Mouse (Mus musculus): ENCODE measurements around the gene Cep97. TPM values are rescaled to one million over a fixed set of nuclear protein-coding genes. Genes with fewer than 3 reads are reported as not detected.

Cep97 gene
- polyA plus RNA-seq, 1 experiment from 2014 or later: 19.3 TPM

- Histone ChIP-seq H3K9ac (peak within 1 kb of the TSS; percentile 79), H3K4me3 (peak within 1 kb of the TSS; percentile 74), H3K36me3 (ENCODE audit: poor library complexity, severe bottlenecking) (0 out of 2 replicates have a peak, but pooled peaks cover 4% of the 10 kb centered on the region), H3K9me3 (replicated peaks) (no peaks in the 10 kb centered on the region), H3K27me3 (no peaks in the 10 kb centered on the region), H3K27ac (peak within 1 kb of the TSS; percentile 82), H3K4me1 (peaks cover 18% of the 10 kb centered on the region), H3K4me2 (peak within 1 kb of the TSS; percentile 79)
- ATAC-seq: peak; percentile 97
- WGBS: 0% methylated on average over 61 of the region's 74 CpGs
Observed at GRCm38 (mm10) chr16:55894893-55895650, 39.6 kb downstream of the Cep97 start, which contains the start of gene Nxpe3. Gene Nxpe3 (minus strand): TSS chr16:55895285.

- Histone ChIP-seq H3K4me1 (peaks cover 18% of the 10 kb centered on the region), H3K27ac (peak overlapping the region; percentile 82; the same call in 1 of the 2 replicates), H3K27me3 (no peaks in the 10 kb centered on the region), H3K4me2 (peak overlapping the region; percentile 79), H3K4me3 (peak overlapping the region; percentile 74), H3K9ac (peak overlapping the region; percentile 79), H3K36me3 (ENCODE audit: poor library complexity, severe bottlenecking) (peaks cover 6% of the 10 kb centered on the region), H3K9me3 (replicated peaks) (no peaks in the 10 kb centered on the region)
- no peak for ATAC-seq
- 0% methylated on average over 4 of the region's 4 CpGs for WGBS
Observed at GRCm38 (mm10) chr16:55894536-55894892, 40.1 kb downstream of the Cep97 start.

DNA sequence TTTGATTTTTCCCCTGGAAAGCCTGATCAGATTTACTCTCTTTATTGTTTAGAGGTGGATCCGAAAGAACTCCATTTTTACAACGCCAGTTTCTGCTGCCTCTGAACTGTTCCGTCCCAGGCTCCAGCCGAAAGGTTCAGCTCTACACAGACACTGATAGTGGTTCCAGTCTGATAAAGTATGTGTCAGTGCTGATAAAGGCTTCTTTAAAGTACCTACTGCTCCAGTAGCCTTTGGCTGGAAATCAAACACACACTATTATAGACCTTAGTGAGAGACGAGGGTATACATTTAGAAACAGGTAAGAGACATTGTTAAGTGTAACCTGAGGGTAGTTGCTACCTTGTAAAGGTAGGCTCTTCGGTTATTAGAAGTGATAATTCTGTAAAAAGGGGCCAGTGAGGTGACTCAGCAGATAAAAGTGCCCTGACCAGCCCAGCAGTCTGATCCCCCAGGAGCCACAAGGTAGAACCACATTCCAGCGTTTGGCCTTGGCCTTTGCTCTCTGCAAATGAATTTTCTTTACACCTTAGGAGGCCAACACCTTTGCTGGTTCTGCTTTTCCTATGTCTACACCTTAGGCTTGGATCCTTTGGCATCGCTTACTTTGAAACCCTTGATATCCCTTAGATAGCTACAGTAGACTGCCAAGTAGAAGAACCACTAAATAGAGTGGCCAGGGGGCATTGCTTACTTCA is 41.1 kb downstream of the Cep97 start:
- Histone ChIP-seq H3K27me3 (no peaks in the 10 kb centered on the region), H3K9ac (no peak overlapping the region; the same call in 1 of the 2 replicates), H3K4me3 (no peak overlapping the region), H3K4me1 (peaks cover 18% of the 10 kb centered on the region), H3K36me3 (ENCODE audit: poor library complexity, severe bottlenecking) (peaks cover 12% of the 10 kb centered on the region), H3K27ac (no peak overlapping the region), H3K9me3 (replicated peaks) (no peaks in the 10 kb centered on the region), H3K4me2 (peak overlapping the region; percentile 79)
- WGBS: 88% methylated on average over 8 of the region's 8 CpGs
- no peak for ATAC-seq

DNA sequence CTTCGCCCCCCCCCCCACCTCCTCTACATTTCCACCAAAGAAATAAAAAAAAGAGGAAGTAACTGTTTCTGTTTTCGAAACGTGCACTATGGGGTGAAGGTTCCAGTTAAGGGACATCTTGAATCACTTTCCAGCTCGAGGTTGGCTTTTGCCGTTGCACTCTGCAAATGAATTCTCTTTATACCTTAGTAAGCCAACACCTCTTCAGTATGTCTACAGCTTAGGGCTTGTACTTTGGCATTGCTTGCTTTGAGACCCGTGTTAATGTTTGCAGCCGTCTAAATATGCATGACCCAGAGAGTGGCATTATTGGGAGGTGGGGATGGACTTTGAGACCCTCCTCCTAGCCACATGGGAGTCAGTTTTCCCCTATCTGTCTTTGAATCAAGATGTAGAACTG is 42.2 kb downstream of the Cep97 start:
- Histone ChIP-seq H3K27ac (no peak overlapping the region), H3K9ac (no peak overlapping the region), H3K4me1 (peaks cover 18% of the 10 kb centered on the region), H3K4me2 (no peak overlapping the region), H3K9me3 (replicated peaks) (no peaks in the 10 kb centered on the region), H3K27me3 (no peaks in the 10 kb centered on the region), H3K36me3 (ENCODE audit: poor library complexity, severe bottlenecking) (peaks cover 23% of the 10 kb centered on the region), H3K4me3 (no peak overlapping the region)
- no peak for ATAC-seq
- WGBS: 85% methylated on average over 6 of the region's 7 CpGs

GRCm38 (mm10) chr16:55891346-55891745 is 43.3 kb downstream of the Cep97 start:
- no peaks in the 10 kb centered on the region for H3K27me3 ChIP-seq
- 93% methylated on average over 7 of the region's 7 CpGs for WGBS
- no peak overlapping the region for H3K27ac ChIP-seq
- peaks cover 24% of the 10 kb centered on the region for H3K36me3 ChIP-seq (ENCODE audit: poor library complexity, severe bottlenecking)
- no peak overlapping the region for H3K4me3 ChIP-seq
- peaks cover 18% of the 10 kb centered on the region for H3K4me1 ChIP-seq
- no peak overlapping the region for H3K4me2 ChIP-seq
- H3K9me3 ChIP-seq (replicated peaks): no peaks in the 10 kb centered on the region
- no peak for ATAC-seq
- no peak overlapping the region for H3K9ac ChIP-seq

DNA sequence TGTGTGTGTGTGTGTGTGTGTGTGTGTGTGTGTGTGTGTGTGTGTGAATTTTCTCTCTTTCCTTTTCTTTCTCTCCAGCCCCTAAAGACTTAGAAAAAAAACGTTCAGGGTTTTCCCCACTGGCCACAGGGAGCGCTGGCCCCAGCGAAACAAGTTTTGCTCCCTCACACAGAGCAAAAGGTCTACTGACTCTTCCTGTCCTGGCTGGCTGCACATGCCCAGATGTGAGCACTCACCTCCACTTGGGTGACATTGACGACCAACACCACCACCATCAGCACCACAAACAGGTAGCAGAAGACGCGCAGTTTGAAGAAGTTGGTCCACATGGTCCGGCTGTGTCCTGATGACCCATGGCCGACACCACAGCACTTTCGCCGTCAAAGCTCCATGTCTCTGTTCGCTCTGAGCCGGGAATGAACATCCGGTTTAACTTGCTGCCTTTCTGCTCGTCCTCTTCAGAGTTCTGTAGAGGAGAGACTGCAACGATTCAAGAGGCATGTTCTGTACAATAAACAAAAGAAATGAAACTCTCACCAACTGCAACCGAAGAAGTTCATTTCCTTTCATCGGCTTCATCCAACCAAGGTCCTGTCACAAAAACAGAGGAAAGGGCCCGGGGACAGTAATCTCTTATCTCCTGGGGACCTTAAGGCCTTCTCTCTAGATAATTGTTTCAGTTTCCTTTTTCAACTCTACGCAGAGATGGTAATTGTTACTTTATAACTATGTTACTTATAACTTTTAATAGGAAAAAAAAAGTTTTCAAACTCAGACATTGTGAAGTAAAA is 44.1 kb downstream of the Cep97 start:
- Histone ChIP-seq H3K27ac (no peak overlapping the region), H3K4me3 (no peak overlapping the region), H3K9me3 (replicated peaks) (no peaks in the 10 kb centered on the region), H3K27me3 (no peaks in the 10 kb centered on the region), H3K36me3 (ENCODE audit: poor library complexity, severe bottlenecking) (peaks cover 24% of the 10 kb centered on the region), H3K4me2 (no peak overlapping the region), H3K9ac (no peak overlapping the region), H3K4me1 (peaks cover 14% of the 10 kb centered on the region)
- no peak for ATAC-seq
- WGBS: 92% methylated on average over 19 of the region's 19 CpGs

DNA sequence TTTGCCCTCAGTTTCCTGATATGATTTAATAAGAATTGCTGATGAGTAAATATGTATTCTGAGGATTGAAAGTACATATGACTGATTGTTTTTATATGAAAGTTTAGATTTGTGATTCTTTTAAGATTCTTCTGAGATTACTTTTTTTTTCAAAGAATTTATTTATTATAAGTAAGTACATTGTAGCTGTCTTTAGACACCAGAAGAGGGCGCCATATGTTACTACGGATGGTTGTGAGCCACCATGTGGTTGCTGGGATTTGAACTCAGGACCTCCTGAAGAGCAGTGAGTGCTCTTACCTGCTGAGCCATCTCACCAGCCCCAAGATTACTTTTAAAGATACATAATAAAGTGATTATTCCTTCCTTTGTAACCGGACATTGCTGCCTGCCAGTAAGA is 45.2 kb downstream of the Cep97 start:
- Histone ChIP-seq H3K4me1 (peaks cover 11% of the 10 kb centered on the region), H3K36me3 (ENCODE audit: poor library complexity, severe bottlenecking) (peaks cover 29% of the 10 kb centered on the region), H3K4me3 (no peak overlapping the region), H3K4me2 (no peak overlapping the region), H3K27me3 (no peaks in the 10 kb centered on the region), H3K9me3 (replicated peaks) (no peaks in the 10 kb centered on the region), H3K27ac (no peak overlapping the region), H3K9ac (no peak overlapping the region)
- ATAC-seq: no peak
- 94% methylated on average over 3 of the region's 3 CpGs for WGBS

DNA sequence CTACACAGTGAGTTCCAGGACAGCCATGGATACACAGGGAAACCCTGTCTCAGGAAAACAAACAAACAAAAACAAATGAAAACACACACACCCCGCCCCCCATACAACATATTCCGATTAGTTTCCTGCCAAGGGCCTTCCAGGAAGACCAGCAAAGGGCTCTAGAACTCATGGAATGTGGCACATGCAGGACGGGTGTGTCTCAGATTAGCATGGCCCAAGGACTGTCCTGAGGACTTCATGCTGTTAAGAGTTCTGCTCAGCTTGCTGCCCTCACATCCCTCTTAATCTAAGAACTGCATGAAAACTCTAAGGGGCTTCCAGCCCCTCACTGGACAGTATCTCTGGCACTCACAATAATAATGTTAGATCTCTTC is 46.1 kb downstream of the Cep97 start:
- no peaks in the 10 kb centered on the region for H3K27me3 ChIP-seq
- WGBS: 89% methylated on average over 3 of the region's 3 CpGs
- H3K9ac ChIP-seq: no peak overlapping the region
- no peak overlapping the region for H3K4me3 ChIP-seq
- no peak overlapping the region for H3K27ac ChIP-seq
- H3K4me1 ChIP-seq: peaks cover 2% of the 10 kb centered on the region; the same call in 1 of the 2 replicates
- H3K36me3 ChIP-seq (ENCODE audit: poor library complexity, severe bottlenecking): peaks cover 34% of the 10 kb centered on the region
- H3K9me3 ChIP-seq (replicated peaks): no peaks in the 10 kb centered on the region
- no peak for ATAC-seq
- no peak overlapping the region for H3K4me2 ChIP-seq

DNA sequence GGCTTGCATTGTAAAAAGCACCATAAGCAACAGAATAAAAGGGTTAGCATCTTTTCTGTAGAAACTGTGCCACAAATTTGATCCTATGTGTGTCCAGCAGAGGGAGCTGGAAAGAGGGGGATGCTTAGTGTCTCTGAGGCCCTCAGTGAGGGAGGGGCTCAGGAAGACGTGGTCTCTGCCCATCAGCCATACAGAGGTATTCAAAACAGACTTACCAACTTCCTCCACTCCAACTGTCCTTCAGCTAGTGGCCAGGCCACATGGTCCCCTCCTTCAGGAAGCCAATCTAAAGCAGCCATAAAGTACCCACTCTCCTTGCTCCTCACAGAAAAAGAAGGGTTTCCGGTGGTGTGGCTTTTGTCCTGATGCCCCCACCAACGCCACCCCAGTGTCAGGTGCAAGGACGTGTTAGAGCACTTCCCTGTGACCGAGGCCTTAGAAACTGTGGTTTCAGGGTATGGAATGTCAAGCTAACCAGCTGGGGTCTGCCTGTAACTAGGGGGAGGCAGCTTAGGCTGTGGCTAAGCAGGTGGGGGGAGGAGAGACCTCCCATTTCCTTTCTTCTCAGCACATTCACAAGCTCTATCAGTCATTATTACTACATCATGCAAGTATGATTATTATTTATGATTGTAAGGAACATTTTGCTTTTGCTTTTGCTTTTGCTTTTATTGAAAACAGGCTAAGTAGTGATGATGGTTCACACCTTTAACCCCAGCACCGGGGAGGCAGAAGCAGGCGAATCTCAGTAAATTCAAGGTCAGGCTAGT is 46.7 kb downstream of the Cep97 start:
- WGBS: 69% methylated on average over 7 of the region's 7 CpGs
- Histone ChIP-seq H3K27ac (no peak overlapping the region), H3K4me2 (no peak overlapping the region), H3K27me3 (no peaks in the 10 kb centered on the region), H3K9me3 (replicated peaks) (no peaks in the 10 kb centered on the region), H3K9ac (no peak overlapping the region), H3K4me1 (no peaks in the 10 kb centered on the region), H3K36me3 (ENCODE audit: poor library complexity, severe bottlenecking) (peaks cover 35% of the 10 kb centered on the region), H3K4me3 (no peak overlapping the region)
- 0 out of 2 replicates have a peak, but pooled peaks have one; percentile 39 for ATAC-seq

DNA sequence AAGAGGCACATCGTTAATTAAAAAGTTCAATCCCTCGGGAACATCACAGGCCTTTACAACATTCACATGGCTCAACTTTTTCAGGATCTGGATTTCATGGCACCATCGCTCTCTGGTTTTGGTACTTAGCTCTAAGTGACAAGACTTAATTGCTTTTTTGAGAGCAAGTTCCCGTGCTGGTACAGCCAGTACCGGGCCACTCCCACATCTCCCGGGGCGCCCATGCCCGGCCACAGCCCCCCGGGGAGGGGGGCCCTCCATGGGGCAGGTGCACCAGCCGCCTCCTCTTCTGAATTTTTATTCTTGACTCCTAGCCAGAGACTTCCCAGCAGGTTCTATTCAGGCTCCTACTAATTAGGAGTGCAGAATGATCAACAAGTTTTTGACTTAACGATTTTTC is 50.4 kb downstream of the Cep97 start:
- H3K27ac ChIP-seq: no peak overlapping the region
- peaks cover 28% of the 10 kb centered on the region for H3K36me3 ChIP-seq (ENCODE audit: poor library complexity, severe bottlenecking)
- H3K4me1 ChIP-seq: no peaks in the 10 kb centered on the region
- WGBS: 65% methylated on average over 11 of the region's 11 CpGs
- ATAC-seq: no peak
- H3K4me2 ChIP-seq: no peak overlapping the region
- no peaks in the 10 kb centered on the region for H3K27me3 ChIP-seq
- no peak overlapping the region for H3K9ac ChIP-seq
- H3K4me3 ChIP-seq: no peak overlapping the region
- no peaks in the 10 kb centered on the region for H3K9me3 ChIP-seq (replicated peaks)

DNA sequence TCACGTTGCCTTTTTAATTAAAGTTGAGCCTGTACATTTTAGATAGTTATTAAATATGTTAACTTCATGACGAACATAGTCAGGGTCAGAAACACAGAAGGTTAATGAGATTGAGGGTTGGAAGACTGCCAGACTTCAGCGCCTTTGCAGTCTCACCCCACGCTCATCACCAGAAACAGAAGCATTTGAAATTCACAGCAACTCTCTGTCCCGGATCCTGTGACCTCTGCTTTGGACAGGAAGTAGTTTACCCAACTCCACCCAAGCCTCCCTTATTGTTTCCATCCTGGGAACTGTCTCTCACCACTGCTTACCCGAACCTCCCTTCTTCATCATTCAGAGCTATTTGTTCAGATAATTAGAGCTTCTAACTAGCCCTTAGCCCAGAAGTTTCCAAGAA is 58.6 kb downstream of the Cep97 start:
- 77% methylated on average over 6 of the region's 6 CpGs for WGBS
- Histone ChIP-seq H3K36me3 (ENCODE audit: poor library complexity, severe bottlenecking) (no peaks in the 10 kb centered on the region), H3K9ac (no peak overlapping the region), H3K9me3 (replicated peaks) (no peaks in the 10 kb centered on the region), H3K4me2 (no peak overlapping the region), H3K27ac (no peak overlapping the region), H3K4me1 (no peaks in the 10 kb centered on the region), H3K4me3 (no peak overlapping the region), H3K27me3 (no peaks in the 10 kb centered on the region)
- ATAC-seq: no peak

All from forebrain, embryonic 13.5 days (tissue).